Mouse (Mus musculus) MEL (cell line): ENCODE data around the gene Hif1an.

Experiments used
- BHLHE40 ChIP-seq: IDR thresholded peaks from 2 replicates; pipeline ENCODE4 v1.6.1; 2012; ENCODE audit warnings: low read depth, mild to moderate bottlenecking, inconsistent platforms, low read length, improper control_type of control experiment, borderline replicate concordance
- CTCF ChIP-seq, 3 experiments: IDR thresholded peaks in 2 of 3; conservative IDR thresholded peaks in 1 of 3; 2 replicates each; pipeline ENCODE4 v1.5.1; 2011 to 2012; ENCODE audit warnings: low read length in 3 of 3, low read depth in 2 of 3, mild to moderate bottlenecking in 2 of 3, improper control_type of control experiment in 1 of 3, inconsistent platforms in 1 of 3, mixed read lengths in 1 of 3, moderate library complexity in 1 of 3; ENCODE audit not compliant: control insufficient read depth in 1 of 3, insufficient read depth in 1 of 3, poor library complexity in 1 of 3, severe bottlenecking in 1 of 3
- EP300 ChIP-seq, 2 experiments: IDR thresholded peaks; 2 replicates each; pipeline ENCODE4 v1.6.1; 2011; ENCODE audit warnings: improper control_type of control experiment in 2 of 2, low read length in 2 of 2, low read depth in 1 of 2, mild to moderate bottlenecking in 1 of 2
- JUND ChIP-seq: IDR thresholded peaks from 2 replicates; pipeline ENCODE4 v1.6.1; 2011; ENCODE audit warnings: low read depth, mild to moderate bottlenecking, improper control_type of control experiment, low read length
- MAX ChIP-seq: IDR thresholded peaks from 2 replicates; pipeline ENCODE4 v1.6.1; 2011; ENCODE audit warnings: low read length, improper control_type of control experiment
- MXI1 ChIP-seq: IDR thresholded peaks from 2 replicates; pipeline ENCODE4 v1.6.1; 2011; ENCODE audit warnings: mild to moderate bottlenecking, low read depth, low read length, improper control_type of control experiment
- NELFE ChIP-seq: IDR thresholded peaks from 2 replicates; pipeline ENCODE4 v1.6.1; 2011; ENCODE audit warnings: low read depth, low read length, improper control_type of control experiment
- POLR2A ChIP-seq, 2 experiments: IDR thresholded peaks; 2 replicates each; pipeline ENCODE4 v1.6.1; 2011 to 2012; ENCODE audit warnings: low read length in 2 of 2, mild to moderate bottlenecking in 2 of 2, control low read depth in 1 of 2, improper control_type of control experiment in 1 of 2, low read depth in 1 of 2, moderate library complexity in 1 of 2; ENCODE audit not compliant: control insufficient read depth in 1 of 2, insufficient read depth in 1 of 2, poor library complexity in 1 of 2
- POLR2AphosphoS2 ChIP-seq: IDR thresholded peaks from 2 replicates; pipeline ENCODE4 v1.6.1; 2011; ENCODE audit warnings: low read length, improper control_type of control experiment
- ZC3H11A ChIP-seq: IDR thresholded peaks from 2 replicates; pipeline ENCODE4 v1.6.1; 2012; ENCODE audit warnings: low read depth, mild to moderate bottlenecking, inconsistent platforms, low read length, improper control_type of control experiment
- ZKSCAN1 ChIP-seq: IDR thresholded peaks from 2 replicates; pipeline ENCODE4 v1.6.1; 2012; ENCODE audit warnings: low read depth, mild to moderate bottlenecking, inconsistent platforms, low read length, improper control_type of control experiment, moderate library complexity

DNA sequence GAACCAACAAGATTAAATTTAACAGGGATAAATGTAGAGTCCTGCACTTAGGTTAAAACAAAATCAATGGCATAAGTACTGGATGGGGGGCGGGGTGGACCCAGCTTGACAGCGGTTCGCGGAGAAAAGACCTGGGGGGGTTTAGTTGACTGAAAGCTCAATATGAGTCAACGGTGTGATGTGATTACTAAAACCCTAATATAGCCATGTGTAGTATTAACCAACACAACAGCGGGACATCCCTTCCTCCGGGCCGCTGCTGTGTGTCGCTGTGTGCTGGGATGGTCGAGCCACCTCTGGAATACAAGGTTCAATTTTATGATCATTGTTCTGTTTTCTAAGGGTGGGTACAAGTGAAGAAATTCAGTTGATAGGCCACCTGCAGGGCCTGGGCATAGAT is 19.5 kb downstream of the Hif1an start:
- TF ChIP-seq POLR2A (IDR thresholded peaks at IDR 0.05; ENCODE audit: control insufficient read depth in 1 of 2, insufficient read depth in 1 of 2, low read depth in 1 of 2, low read length in 2 of 2, poor library complexity in 1 of 2): no peak
- TF ChIP-seq NELFE: no peak
- no peak for TF ChIP-seq JUND
- no peak for TF ChIP-seq CTCF (IDR thresholded peaks at IDR 0.05 in 2 of 3, conservative IDR thresholded peaks at IDR 0.05 in 1 of 3; ENCODE audit: control insufficient read depth in 1 of 3, insufficient read depth in 1 of 3, low read depth in 2 of 3, low read length in 3 of 3, poor library complexity in 1 of 3, severe bottlenecking in 1 of 3)
- TF ChIP-seq MAX: no peak
- no peak for TF ChIP-seq BHLHE40
- no peak for TF ChIP-seq POLR2AphosphoS2
- TF ChIP-seq MXI1: no peak
- no peak for TF ChIP-seq ZC3H11A
- no peak for TF ChIP-seq EP300 (IDR thresholded peaks at IDR 0.05; ENCODE audit: low read depth in 1 of 2, low read length in 2 of 2)
- TF ChIP-seq ZKSCAN1: no peak
